Mouse (Mus musculus): ENCODE data around the gene Klrb1b.
A peak's percentile ranks its signal among the peaks of the same experiment; 100 is the strongest.
"Not testable (repeated sequence)": the region's sequence is repeated elsewhere in the genome, so short reads cannot be mapped to it uniquely, and the experiment has no call there.

Klrb1b gene

DNA sequence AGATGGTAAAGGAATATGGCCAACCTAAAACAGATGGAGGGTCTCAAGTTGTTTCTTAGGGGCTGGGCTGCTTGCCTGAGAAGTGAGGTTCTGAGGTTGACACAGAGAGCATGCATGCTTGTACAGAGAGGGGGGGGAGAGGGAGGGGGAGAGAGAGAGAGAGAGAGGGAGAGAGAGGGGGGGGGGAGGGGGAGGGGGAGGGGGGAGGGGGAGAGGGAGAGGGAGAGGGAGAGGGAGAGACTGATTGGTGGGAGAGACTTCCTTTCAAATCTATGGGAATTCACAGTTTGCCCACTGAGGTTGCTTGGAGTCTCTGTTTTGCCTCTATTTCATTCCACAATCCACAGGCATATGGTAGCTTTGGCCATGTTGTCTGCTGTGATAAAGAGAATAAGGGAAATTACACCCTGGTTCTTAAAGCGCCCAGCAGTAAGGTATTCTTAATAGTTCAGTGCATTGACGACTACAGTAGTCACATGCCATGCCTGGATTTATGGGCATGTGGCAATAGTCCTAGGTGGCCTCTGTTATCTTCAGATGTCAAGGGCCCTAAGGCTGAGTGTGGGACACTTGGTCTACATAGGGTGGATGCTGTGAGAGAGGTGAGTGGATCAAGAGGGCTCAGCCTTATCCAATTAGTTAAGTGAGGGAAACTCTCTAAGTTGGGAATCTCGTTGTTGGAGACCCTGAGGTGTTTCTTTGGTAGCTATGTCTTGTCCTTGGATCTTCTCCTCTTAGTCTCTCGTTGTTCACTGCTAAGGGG, 15.4 kb upstream of the Klrb1b start:
- ATAC-seq (ENCODE audit: insufficient number of reproducible peaks, low FRiP score, low TSS enrichment): no peak

DNA sequence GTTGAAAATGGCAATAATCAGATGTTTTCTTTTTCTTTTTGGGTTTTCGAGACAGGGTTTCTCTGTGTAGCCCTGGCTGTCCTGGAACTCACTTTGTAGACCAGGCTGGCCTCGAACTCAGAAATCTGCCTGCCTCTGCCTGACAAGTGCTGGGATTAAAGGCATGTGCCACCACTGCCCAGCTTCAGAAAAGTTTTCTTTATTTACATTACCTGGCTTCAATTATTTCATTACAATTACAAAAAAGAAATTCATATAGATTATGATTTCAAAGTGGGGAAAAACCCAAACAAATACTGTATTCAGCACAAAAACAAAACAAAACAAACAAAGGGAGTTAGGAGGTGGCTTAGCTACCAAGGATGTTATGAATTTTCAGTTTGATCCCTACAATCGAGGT, 14.5 kb upstream of the Klrb1b start:
- ATAC-seq (ENCODE audit: insufficient number of reproducible peaks, low FRiP score, low TSS enrichment): not testable (repeated sequence)

DNA sequence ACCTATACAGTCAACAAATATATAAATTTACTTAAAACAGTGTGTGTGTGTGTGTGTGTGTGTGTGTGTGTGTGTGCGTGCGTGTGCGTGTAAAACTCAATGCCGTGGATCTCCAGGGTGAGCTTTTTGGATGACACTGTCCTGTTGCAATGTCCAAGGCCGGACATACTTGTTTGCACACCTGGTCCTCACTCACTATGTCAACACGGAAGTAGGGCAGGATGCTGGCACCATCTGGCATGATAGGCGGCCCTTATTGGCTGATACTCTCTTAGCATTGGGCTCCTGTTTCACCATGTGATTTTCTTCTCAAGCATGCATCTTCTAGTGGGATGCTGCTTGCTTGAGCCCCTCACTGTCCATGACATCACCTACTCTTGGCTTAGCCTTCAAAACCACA, 13.8 kb upstream of the Klrb1b start:
- no peak for ATAC-seq (ENCODE audit: insufficient number of reproducible peaks, low FRiP score, low TSS enrichment)

DNA sequence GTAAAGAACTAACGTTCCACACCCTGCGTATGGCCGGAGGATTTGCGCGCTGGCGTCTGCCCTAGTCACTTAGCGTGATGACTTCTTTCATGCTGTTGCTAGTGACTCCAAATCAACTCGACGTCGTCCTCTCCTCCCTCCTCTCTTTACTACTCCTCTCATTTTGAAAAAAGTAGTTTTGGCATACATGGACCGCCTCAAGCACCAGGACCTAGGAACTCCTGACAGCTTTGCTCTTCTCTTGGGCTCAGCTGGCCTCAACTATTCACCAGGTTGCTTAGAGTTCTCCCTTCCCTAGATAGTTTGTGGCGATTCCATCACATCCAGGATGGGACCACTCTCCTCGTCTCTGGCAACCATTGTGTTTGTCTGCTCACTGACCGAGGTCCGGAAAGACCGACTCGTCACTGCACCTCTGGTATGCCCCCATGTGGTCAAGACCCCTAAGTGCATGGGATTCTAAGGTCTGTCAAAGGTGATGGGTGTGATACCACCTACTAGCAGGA, 13.2 kb upstream of the Klrb1b start:
- ATAC-seq (ENCODE audit: insufficient number of reproducible peaks, low FRiP score, low TSS enrichment): peak; percentile 23

DNA sequence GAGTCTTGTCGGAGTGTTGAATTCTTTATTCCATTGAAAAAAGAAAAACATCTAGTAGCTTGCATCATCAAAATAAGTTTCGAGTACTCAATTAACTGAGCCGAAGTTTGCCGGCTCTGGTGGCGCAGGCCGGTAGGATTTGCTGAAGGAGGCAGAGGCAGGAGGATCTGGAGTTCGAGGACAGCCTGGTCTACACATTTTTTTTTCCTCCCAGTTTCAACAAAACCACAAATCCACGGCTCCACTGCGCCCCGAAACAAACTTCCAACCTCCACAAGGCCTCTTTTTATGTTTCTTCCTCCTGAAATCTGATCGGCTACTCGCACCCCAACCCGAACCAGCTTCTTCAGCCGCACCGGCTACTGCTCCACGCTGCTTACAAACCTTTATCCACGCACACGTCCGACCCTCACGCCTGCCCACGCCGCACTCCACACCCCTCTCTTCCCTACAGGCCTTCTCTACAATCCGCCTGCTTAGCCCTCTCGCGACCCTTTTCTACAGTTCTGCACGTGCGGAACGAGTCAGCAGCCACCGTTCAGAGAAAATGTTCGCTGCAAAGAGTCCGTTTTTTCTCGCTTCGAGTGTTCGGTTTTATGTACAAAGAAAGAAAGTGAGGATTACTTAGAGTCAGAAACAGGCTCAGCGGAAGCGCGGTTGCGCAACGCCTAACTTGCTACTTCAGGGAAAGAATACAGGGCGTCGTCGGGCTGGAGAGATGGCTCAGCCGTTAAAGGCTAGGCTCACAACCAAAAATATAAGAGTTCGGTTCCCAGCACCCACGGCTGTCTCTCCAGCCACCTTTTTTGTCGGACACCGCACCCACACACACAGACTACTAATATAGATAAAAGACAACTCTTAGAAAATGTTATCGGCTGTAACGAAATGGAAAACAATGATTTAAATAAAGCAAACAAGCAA, 12.5 kb upstream of the Klrb1b start:
- 0 out of 2 replicates have a peak, but pooled peaks have one; percentile 9 for ATAC-seq (ENCODE audit: insufficient number of reproducible peaks, low FRiP score, low TSS enrichment)

DNA sequence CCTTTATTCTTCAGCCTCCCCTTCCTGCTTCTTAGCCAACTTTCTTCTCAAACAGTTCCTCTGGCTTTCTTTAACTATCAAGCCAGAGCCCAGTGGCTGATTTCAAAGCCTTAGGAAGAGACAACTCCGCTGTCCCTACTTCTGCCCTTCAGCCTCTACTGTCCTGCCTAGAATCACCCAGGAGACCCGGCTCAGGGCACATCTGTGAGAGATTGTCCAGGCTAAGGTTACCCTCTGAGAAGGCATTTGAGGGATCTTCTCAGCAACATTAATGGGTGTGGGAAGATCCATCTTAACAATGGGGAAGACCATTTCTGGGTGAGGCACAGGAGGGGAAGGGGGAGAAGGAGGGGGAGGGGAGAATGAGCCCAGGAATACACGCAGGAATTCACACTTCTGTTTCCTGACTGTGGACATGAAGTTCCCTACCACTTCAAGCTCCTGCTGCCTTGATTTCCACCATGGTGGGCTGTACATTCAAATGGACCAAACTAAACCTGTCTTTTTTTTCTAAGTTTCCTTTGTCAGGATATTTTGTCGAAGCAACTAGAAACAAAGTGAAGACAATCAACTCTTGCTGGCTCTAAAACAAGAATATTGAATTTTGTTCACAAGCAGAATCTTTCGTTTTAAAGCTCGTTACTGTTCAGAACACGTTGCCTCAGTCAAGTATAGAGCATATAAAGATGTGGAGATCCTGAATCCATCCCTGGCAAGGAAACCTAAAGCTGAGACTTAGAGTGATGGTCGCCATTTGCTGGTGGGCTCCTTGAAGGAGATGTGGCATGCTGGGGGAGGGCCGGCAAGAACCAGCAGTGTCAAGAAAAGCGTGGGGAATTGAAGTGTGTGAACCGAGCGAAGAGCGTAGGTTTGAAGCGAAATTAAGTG, 11.6 kb upstream of the Klrb1b start:
- peak; percentile 13; the same call in 1 of the 2 replicates for ATAC-seq (ENCODE audit: insufficient number of reproducible peaks, low FRiP score, low TSS enrichment)

DNA sequence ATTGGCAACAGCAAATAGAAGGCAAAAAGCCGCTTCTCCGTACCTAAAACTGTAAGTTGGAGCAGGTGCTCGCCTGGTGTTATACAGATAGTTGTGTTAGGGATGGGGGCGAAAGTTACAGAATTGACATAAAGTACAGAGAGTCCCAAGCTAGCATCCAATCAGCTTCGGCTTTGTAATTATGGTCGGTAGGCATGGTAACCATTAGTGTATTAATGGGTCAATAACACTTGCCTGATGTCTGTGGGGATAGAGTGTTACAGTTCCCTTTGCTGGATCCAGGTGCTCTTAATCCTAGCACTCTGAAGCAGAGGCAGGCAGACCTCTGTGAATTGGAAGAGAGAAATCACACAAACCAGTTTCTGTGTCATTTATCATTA, 10.8 kb upstream of the Klrb1b start:
- no peak for ATAC-seq (ENCODE audit: insufficient number of reproducible peaks, low FRiP score, low TSS enrichment)

DNA sequence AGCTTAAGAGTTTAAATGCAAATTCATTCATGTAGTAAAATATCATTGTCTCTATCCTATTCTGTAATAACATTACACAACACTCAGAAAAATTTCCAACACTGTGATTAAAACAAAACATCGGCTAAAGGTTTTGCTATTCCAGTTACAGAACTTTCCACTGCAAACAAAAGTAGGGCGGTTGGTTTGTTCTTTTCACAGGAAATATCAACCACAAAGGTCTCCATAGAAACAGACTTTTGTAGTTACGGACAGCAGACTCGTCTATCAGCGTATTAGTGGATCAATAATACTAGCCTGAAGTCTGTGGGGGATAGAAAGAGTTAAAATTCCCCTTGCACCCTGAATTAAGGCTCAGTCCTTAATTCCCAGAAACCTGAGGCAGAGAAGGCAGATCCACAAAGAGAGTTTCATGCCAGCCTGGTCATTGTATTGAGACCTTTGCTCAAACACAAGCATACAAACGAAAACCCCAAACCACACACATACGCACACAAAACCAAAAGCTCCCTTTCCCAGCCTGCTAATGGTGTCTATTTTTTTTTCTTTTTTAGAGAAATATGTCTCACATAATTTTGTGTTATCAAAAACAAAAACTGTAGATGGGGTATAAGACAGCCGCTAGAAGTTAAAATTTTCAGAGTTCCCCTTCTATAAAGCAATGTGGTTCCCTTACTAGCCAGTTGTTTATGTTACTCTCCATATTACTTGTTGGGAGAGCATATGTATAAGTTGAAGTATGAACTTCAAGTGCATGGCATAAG, 10.2 kb upstream of the Klrb1b start:
- ATAC-seq (ENCODE audit: insufficient number of reproducible peaks, low FRiP score, low TSS enrichment): no peak

DNA sequence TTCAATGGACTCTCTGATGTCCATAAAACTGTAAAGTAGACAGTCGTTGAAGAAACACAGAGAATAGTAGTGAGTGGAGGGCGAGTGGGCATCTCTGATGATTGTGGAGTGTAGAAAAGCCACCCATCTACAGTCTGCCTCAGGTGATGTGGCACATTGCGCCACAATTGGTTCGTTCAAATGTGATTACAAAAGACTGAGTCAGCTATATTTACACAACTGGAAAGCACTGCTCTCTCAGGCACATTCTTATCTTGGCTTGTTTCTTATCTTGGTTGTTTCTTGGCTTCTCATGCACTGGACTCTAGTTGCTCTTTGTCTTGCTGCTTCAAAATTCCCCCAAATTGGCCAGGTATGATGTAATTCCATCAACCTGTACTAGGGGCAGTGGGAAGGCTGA, 9.4 kb upstream of the Klrb1b start:
- ATAC-seq (ENCODE audit: insufficient number of reproducible peaks, low FRiP score, low TSS enrichment): no peak

DNA sequence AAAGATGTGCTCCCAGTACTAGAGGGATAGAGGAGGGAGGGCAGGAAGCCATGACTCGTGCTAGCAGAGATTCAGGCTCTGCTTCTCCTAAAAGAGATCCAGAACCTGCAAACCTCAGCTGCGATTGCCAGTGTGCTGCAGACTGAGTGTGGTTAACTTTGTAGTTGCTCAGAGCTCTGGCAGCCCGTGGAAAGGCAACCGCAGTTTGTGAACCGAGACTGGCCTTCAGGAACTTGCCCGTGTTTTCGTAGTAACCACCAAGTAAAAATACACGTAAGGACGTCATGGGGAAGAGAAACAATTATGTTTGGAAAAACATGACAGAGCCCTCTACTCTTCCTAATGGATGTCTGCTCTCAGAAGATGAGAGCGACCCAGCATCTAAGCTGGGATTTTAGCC, 6.9 kb upstream of the Klrb1b start:
- no peak for ATAC-seq (ENCODE audit: insufficient number of reproducible peaks, low FRiP score, low TSS enrichment)

DNA sequence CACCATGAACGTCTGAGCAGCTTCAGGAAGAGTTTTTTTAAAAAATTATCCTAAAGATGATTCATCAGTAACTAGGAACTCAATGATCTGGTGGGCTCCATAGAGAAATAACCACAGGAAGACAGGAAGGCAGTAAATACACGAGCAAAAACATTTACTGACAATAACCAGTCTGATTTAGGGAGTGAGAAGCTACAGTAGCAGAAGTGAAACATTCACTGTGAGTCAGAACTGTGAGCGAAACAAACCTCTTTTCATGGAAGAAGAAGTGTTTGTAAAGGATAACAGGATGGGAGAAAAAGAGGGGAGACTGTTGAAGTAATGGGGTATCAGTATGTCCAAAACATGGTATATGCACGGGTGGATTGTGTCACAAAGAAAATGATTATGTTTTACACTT, 3.7 kb upstream of the Klrb1b start:
- no peak for ATAC-seq (ENCODE audit: insufficient number of reproducible peaks, low FRiP score, low TSS enrichment)

DNA sequence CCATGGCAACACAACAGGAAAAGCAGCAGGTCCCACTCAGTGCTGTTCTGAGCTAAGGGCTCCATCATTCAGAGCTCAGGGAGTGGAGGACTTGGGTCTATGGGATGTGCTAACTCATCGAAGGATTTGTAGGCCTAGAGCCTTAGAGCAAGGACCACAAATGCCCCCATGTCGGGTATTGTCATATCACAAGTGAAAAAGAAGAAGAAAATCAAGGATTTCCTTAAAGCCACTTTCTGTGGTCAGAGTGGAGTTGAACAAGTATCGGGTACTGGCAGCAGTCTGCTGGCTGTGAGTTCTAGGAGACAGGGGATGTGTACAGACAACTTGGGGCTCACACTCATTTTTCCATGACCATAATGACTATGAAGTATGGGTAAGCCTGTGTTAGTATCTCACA, 650 bp upstream of the Klrb1b start:
- ATAC-seq (ENCODE audit: insufficient number of reproducible peaks, low FRiP score, low TSS enrichment): no peak

DNA sequence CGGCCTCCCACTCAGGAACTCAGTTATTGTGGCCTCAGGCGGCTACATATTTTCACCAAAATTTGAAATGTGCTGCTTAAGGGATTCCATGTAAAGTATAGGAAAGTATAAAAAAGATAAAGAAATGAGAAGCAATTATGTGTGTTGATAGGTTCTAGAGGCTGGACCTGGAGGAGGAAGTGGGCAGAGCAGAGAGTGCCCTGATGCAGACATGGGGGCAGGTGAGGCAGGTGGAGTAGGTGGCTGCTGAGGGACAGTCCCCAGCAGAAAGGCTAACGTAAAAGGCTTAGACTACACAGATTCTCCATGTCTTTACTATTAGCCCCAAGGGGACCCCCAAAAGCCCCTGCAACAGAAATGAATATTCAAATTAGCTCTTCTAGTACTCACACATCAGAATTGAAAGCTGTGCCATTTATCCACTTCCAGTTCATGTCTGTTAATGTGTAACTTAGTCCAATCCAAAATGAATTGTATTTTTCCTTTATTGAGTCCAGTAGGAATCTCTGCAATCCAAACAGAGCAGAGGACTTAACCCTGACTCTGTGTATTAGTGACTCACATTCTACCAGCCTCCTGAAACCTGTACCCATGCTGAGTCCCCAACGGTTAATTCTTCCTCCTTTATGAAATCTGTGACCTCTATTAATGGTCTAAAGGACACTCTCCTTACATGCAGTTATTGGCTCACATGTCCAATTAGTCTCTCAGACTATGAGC, 7.9 kb downstream of the Klrb1b start:
- ATAC-seq (ENCODE audit: insufficient number of reproducible peaks, low FRiP score, low TSS enrichment): no peak

DNA sequence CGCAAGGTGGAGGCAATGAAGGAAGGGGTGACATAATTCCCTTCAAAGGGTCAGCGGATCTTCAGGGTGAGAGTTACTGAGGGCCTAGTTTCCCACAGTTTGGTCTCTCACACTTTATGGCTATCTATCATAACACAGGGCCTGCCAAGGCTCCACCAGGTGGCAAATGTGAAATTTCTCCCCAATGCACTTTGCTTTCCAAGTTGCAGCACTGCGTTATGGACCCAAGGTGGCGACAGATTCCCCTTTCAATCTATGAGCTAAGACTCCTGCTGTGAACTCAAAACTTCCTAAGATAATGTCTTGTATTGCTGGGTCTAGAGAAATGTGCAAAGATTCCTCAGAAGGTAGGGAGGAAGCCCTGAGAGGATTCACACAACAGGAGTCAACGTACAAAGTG, 17.6 kb downstream of the Klrb1b start:
- no peak for ATAC-seq (ENCODE audit: insufficient number of reproducible peaks, low FRiP score, low TSS enrichment)

DNA sequence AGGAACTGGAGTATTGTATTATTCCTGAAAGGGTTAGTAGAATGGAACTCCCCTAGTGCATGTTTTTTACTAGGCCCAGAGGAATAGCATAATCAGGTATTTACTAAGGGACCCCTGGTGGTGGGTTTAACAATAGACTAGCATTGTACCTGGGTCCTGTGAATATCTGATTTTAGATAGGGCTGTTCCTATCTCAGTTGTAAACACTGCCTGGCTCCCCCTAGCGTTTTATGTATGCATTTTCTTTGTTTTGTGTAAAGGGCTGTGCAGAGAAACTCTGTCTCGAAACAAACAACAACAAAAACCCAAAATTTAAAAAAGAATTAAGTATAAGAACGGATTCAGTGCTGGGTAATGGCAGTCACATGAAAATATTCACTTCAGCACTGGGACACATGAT, 19.1 kb downstream of the Klrb1b start:
- ATAC-seq (ENCODE audit: insufficient number of reproducible peaks, low FRiP score, low TSS enrichment): no peak

DNA sequence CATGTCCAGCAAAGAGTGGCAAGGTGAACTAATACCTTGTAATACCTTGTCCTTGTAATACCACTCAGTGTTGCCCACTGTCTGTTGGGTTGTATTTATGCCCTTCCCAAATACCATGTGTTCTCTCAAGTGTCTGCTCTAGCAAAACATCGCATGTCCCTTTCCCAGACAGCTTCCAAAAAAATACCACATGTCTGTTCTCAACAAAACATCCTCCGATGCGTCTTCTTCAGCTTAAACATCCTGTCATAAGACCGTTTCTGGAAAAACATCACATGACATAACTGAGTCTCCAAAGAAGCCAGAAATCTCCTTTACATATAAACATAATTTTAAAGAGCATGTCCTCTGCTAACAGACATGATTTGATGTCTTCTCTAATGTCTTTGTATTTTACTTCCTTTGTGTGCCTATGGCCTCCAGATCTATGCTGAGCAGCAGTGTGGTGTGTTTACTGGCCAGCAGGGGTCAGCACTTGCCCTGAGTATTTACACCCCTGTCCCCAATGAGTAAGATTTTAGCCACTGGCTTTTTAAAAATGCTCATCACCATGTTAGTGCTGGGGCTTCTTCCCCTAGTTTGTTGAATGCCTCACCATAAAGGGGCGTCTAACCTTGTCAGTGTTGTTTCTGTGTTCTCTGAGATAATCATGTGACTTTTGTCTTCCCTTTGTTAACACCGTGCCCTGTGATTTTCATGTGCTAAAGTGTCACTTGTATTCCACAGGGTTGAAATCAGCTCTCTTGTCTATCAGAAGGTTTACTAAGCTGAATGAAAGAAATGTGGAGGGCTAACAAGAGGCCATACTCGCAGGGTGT, 21.1 kb downstream of the Klrb1b start:
- ATAC-seq (ENCODE audit: insufficient number of reproducible peaks, low FRiP score, low TSS enrichment): not testable (repeated sequence)

DNA sequence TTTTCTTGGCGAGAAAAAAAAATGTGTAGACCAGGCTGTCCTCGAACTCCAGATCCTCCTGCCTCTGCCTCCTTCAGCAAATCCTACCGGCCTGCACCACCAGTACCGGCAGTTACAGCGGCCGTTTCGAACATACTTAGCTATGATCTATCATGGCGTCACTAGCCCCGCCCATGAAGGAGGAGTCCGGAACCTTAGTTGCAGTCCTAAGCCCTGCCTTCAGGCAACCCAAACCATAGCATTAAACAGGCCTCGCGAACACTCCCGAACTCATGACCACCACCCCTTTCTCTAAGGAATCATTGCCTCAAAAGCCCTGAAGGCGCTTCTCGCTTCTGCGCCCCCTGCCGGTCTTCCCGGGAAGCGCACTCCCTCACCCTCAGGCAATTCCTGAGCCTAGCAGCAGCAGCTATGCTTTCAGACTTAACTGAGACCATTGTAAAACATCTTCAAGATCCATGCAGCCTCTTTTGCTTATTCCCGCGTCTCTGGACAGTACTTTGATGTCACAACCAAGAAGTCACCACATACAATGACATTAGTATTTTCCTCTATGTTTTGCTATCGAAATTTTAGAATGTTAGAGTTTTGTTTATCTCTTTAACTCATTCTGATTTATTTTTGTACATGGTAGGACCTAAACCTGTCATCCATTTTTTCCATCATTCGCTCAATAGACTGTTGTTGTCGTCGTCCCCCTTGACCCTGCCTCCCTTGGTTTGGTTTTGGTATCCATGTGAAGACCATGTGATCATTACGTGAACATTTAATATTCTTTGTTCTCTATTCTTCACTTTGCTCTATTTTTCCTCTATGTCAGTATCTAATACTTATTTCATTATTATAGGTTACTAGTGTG, 22.9 kb downstream of the Klrb1b start:
- peak; percentile 90 for ATAC-seq (ENCODE audit: insufficient number of reproducible peaks, low FRiP score, low TSS enrichment)

Data from cerebellum, adult (tissue).